Mouse (Mus musculus) kidney, postnatal 0 days (tissue): ENCODE measurements around the gene Ncam1. TPM values are rescaled to one million over a fixed set of nuclear protein-coding genes. Genes with fewer than 3 reads are reported as not detected.

Experiments
- ATAC-seq: fragments of 200-750 bp; cut with Nextera tagmentation; replicated peaks from 2 replicates; pipeline ENCODE4 v1.8.0; 2017; ENCODE audit warnings: low read depth, moderate number of reproducible peaks, moderate TSS enrichment, moderate library complexity; ENCODE audit not compliant: low FRiP score
- DNase-seq: peaks from one replicate; pipeline ENCODE4 v3.0.0-alpha.2; 2016; ENCODE audit warnings: low spot score
- H3K27ac ChIP-seq: fragments of 300-500 bp; sonication (generic); 2 replicates; pipeline ENCODE4 v1.5.1; 2014; ENCODE audit warnings: mild to moderate bottlenecking
- H3K27me3 ChIP-seq: fragments of 300-500 bp; sonication (generic); 2 replicates; pipeline ENCODE4 v1.6.1; 2014; ENCODE audit warnings: low read length, mixed read lengths; ENCODE audit not compliant: insufficient read depth
- H3K36me3 ChIP-seq: fragments of 300-500 bp; sonication (generic); 2 replicates; pipeline ENCODE4 v1.6.1; 2014; ENCODE audit warnings: low read length, mixed read lengths; ENCODE audit not compliant: insufficient read depth
- H3K4me1 ChIP-seq: fragments of 300-500 bp; sonication (generic); replicated peaks from 2 replicates; pipeline ENCODE4 v1.6.1; 2014; ENCODE audit warnings: antibody characterized with exemption, low read length, mixed read lengths; ENCODE audit not compliant: insufficient read depth
- H3K4me2 ChIP-seq: fragments of 300-500 bp; sonication (generic); 2 replicates; pipeline ENCODE4 v1.6.1; 2014; ENCODE audit warnings: mild to moderate bottlenecking, low read length, moderate library complexity, mixed read lengths
- H3K4me3 ChIP-seq: fragments of 300-500 bp; sonication (generic); replicated peaks from 2 replicates; pipeline ENCODE4 v1.5.1; 2014; ENCODE audit warnings: low read depth, low read length
- H3K9ac ChIP-seq: fragments of 300-500 bp; sonication (generic); 2 replicates; pipeline ENCODE4 v1.6.1; 2014; ENCODE audit warnings: low read depth, low read length
- H3K9me3 ChIP-seq: fragments of 300-500 bp; sonication (generic); replicated peaks from 2 replicates; pipeline ENCODE4 v1.6.1; 2016; ENCODE audit warnings: low read length, inconsistent platforms, mixed read lengths
- CTCF ChIP-seq: IDR thresholded peaks from 2 replicates; pipeline ENCODE4 v1.5.1; 2016; ENCODE audit warnings: antibody characterized with exemption, low read depth, mild to moderate bottlenecking, moderate library complexity
- WGBS: fragments of 180-500 bp; shearing (Covaris S2); extraction: QIAGEN DNeasy Blood & Tissue Kit; methylation state at CpG from one replicate; pipeline ENCODE4 v1.1.7; 2014; 5-methylcytosine and 5-hydroxymethylcytosine counted together
- polyA plus RNA-seq: library from polyadenylated mRNA; unstranded; fragments of >200 nt; fragmentation: Nextera tagmentation; extraction: Ambion mirVana; gene quantifications from 2 replicates; pipeline ENCODE4 v1.2.1, GENCODE M21; 2015

Ncam1 gene
- polyA plus RNA-seq, 1 experiment from 2014 or later = 81.2 TPM

- no peak for ATAC-seq
- no peak overlapping the region for H3K27ac ChIP-seq
- no peaks in the 10 kb centered on the region for H3K27me3 ChIP-seq
- H3K4me2 ChIP-seq = no peak overlapping the region
- 62% methylated on average over 2 of the region's 2 CpGs for WGBS
- TF ChIP-seq CTCF = no peak
- DNase-seq = no peak
- H3K4me3 ChIP-seq = no peak overlapping the region
- no peaks in the 10 kb centered on the region for H3K9me3 ChIP-seq
- H3K4me1 ChIP-seq = peaks cover 20% of the 10 kb centered on the region
- no peaks in the 10 kb centered on the region for H3K36me3 ChIP-seq
- H3K9ac ChIP-seq = no peak overlapping the region
Measured at GRCm38 (mm10) chr9:49744286-49744685, 54.4 kb downstream of the Ncam1 start.

- ATAC-seq (no peak), DNase-seq (no peak)
- Histone ChIP-seq H3K9ac (no peak overlapping the region), H3K4me2 (no peak overlapping the region), H3K27me3 (no peaks in the 10 kb centered on the region), H3K27ac (no peak overlapping the region), H3K4me3 (no peak overlapping the region), H3K9me3 (no peaks in the 10 kb centered on the region), H3K36me3 (no peaks in the 10 kb centered on the region), H3K4me1 (0 out of 2 replicates have a peak, but pooled peaks cover 4% of the 10 kb centered on the region)
- TF ChIP-seq CTCF = no peak
- 74% methylated on average over 6 of the region's 6 CpGs for WGBS
Measured at GRCm38 (mm10) chr9:49739935-49740334, 58.8 kb downstream of the Ncam1 start.

GRCm38 (mm10) chr9:49738546-49738945 is 60.2 kb downstream of the Ncam1 start:
- no peak for TF ChIP-seq CTCF
- H3K9me3 ChIP-seq = no peaks in the 10 kb centered on the region
- H3K4me2 ChIP-seq = no peak overlapping the region
- no peaks in the 10 kb centered on the region for H3K4me1 ChIP-seq
- no peaks in the 10 kb centered on the region for H3K27me3 ChIP-seq
- no peak overlapping the region for H3K27ac ChIP-seq
- WGBS = 77% methylated on average over 1 of the region's 1 CpGs
- ATAC-seq = no peak
- H3K36me3 ChIP-seq = no peaks in the 10 kb centered on the region
- DNase-seq = no peak
- no peak overlapping the region for H3K4me3 ChIP-seq
- H3K9ac ChIP-seq = no peak overlapping the region

- no peak for DNase-seq
- 78% methylated on average over 6 of the region's 6 CpGs for WGBS
- Histone ChIP-seq H3K9ac (no peak overlapping the region), H3K27ac (no peak overlapping the region), H3K27me3 (no peaks in the 10 kb centered on the region), H3K4me1 (no peaks in the 10 kb centered on the region), H3K4me3 (no peak overlapping the region), H3K4me2 (no peak overlapping the region), H3K36me3 (no peaks in the 10 kb centered on the region), H3K9me3 (no peaks in the 10 kb centered on the region)
- no peak for ATAC-seq
- TF ChIP-seq CTCF = no peak
Measured at GRCm38 (mm10) chr9:49737166-49737565, 61.6 kb downstream of the Ncam1 start.

- H3K4me2 ChIP-seq = no peak overlapping the region
- ATAC-seq (no peak), DNase-seq (no peak)
- H3K4me1 ChIP-seq = no peaks in the 10 kb centered on the region
- H3K9ac ChIP-seq = no peak overlapping the region
- H3K27ac ChIP-seq = no peak overlapping the region
- no peaks in the 10 kb centered on the region for H3K36me3 ChIP-seq
- WGBS = 83% methylated on average over 7 of the region's 7 CpGs
- no peak for TF ChIP-seq CTCF
- no peak overlapping the region for H3K4me3 ChIP-seq
- H3K27me3 ChIP-seq = no peaks in the 10 kb centered on the region
- H3K9me3 ChIP-seq = no peaks in the 10 kb centered on the region
Measured at GRCm38 (mm10) chr9:49734348-49735007, 64.2 kb downstream of the Ncam1 start.

- no peak overlapping the region for H3K4me2 ChIP-seq
- WGBS = 72% methylated on average over 5 of the region's 5 CpGs
- H3K36me3 ChIP-seq = no peaks in the 10 kb centered on the region
- ATAC-seq (no peak), DNase-seq (no peak)
- no peak overlapping the region for H3K9ac ChIP-seq
- no peak for TF ChIP-seq CTCF
- H3K9me3 ChIP-seq = no peaks in the 10 kb centered on the region
- H3K4me1 ChIP-seq = no peaks in the 10 kb centered on the region
- H3K27ac ChIP-seq = no peak overlapping the region
- H3K4me3 ChIP-seq = no peak overlapping the region
- no peaks in the 10 kb centered on the region for H3K27me3 ChIP-seq
Measured at GRCm38 (mm10) chr9:49733726-49734125, 65.0 kb downstream of the Ncam1 start.

DNA sequence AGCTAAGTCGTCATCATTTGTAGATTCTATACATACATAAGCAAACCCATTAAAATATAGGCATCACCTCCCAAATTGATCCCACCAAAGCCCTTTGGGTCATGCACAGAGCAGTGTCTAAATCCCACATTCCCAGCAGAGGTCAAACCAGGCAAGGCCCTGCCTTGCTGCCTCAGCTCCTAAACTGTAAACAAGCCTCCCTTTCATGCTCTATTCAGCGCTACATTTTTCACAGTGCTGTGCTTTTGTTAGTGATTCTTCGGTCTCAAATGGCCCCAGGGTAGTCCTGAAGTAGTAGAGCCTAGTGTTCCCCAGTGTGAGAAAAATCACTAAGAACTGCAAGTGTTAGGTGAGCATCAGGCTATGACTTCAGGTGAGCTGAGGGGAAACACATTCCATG is 69.2 kb downstream of the Ncam1 start:
- H3K27ac ChIP-seq = no peak overlapping the region
- H3K36me3 ChIP-seq = no peaks in the 10 kb centered on the region
- no peaks in the 10 kb centered on the region for H3K27me3 ChIP-seq
- no peaks in the 10 kb centered on the region for H3K4me1 ChIP-seq
- no peak overlapping the region for H3K4me2 ChIP-seq
- TF ChIP-seq CTCF = no peak
- 48% methylated on average over 3 of the region's 3 CpGs for WGBS
- ATAC-seq (no peak), DNase-seq (no peak)
- H3K4me3 ChIP-seq = no peak overlapping the region
- no peak overlapping the region for H3K9ac ChIP-seq
- H3K9me3 ChIP-seq = no peaks in the 10 kb centered on the region
